In the genomic region with DNA sequence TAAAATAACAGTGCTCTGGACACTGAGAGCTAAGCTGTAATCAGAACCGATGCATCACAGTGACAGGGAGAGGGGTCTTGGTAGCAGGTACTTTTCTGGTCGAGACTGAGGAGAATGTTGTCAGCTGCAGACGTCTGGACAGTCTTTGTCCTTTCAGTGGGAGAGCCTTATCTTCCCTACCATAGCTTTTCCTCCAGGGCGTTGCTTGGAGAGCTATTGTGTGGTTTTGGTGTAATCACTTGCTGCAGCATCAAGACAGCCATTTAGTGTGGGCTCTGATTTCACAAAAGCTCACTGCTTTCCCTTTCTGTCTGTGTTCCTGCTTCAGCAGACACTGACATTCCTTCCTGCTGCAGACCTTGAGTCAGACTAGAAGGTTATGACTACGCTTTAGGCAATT, we compare ENCODE assay signal across 11 mouse cellular contexts.
A peak's percentile ranks its signal among the peaks of the same experiment; 100 is the strongest.
DNase-seq lines count a peak whose midpoint lies in the region; ATAC-seq and TF ChIP-seq lines count a peak whose summit lies in the region.
"Had no signal": no experiment of that assay in that cellular context is flagged by ENCODE, and none has a peak within 500 bp of the region (broad histone marks: within the 10 kb centered on the region; RNA-seq: fewer than 3 reads in every experiment).

No protein-coding gene starts in this region.

- H3K4me2 ChIP-seq in heart, embryonic 14.5 days (ENCODE audit: low read length), result 0 out of 2 replicates have a peak overlapping the region, but pooled peaks have one; percentile 0
- H3K4me2 ChIP-seq in neural tube, embryonic 13.5 days, result no peak overlapping the region
- no peak overlapping the region for H3K4me2 ChIP-seq in liver, embryonic 14.5 days (ENCODE audit: low read depth)
- H3K4me2 ChIP-seq: embryonic facial prominence, embryonic 12.5 days had no signal

- peaks cover 15 to 39% of the 10 kb centered on the region in 2 experiments for H3K4me1 ChIP-seq in heart, embryonic 14.5 days (ENCODE audit: control insufficient read depth in 2 of 2, insufficient read depth in 2 of 2, low read length in 2 of 2)
- H3K4me1 ChIP-seq in neural tube, embryonic 13.5 days (replicated peaks), result no peaks in the 10 kb centered on the region
- H3K4me1 ChIP-seq in liver, embryonic 14.5 days (replicated peaks; ENCODE audit: control insufficient read depth in 2 of 2, insufficient read depth in 2 of 2, low read length in 1 of 2), result peaks cover 18 to 36% of the 10 kb centered on the region in 2 experiments
- peaks cover 5% of the 10 kb centered on the region; the same call in 1 of the 2 replicates for H3K4me1 ChIP-seq in embryonic facial prominence, embryonic 10.5 days
- H3K4me1 ChIP-seq: embryonic facial prominence, embryonic 12.5 days had no signal

- no peak overlapping the region for H3K9ac ChIP-seq in heart, embryonic 14.5 days (ENCODE audit: low read length)
- no peak overlapping the region for H3K9ac ChIP-seq in neural tube, embryonic 13.5 days
- H3K9ac ChIP-seq in liver, embryonic 14.5 days (replicated peaks), result no peak overlapping the region
- H3K9ac ChIP-seq: embryonic facial prominence, embryonic 12.5 days; forebrain, postnatal 0 days had no signal

- H3K27ac ChIP-seq in heart, embryonic 14.5 days (replicated peaks in 1 of 2; ENCODE audit: control insufficient read depth in 1 of 2, insufficient read depth in 1 of 2, low read depth in 2 of 2, low read length in 2 of 2), result peak overlapping the region; percentile 35 to 48
- H3K27ac ChIP-seq in neural tube, embryonic 13.5 days (replicated peaks), result peak overlapping the region; percentile 50; the same call in 1 of the 2 replicates
- H3K27ac ChIP-seq in liver, embryonic 14.5 days, result no peak overlapping the region
- H3K27ac ChIP-seq in embryonic facial prominence, embryonic 10.5 days (replicated peaks), result no peak overlapping the region; the same call in 1 of the 2 replicates
- H3K27ac ChIP-seq: embryonic facial prominence, embryonic 12.5 days; macrophage had no signal

- no peaks in the 10 kb centered on the region for H3K27me3 ChIP-seq in heart, embryonic 14.5 days (ENCODE audit: control insufficient read depth, insufficient read depth, low read length)
- no peaks in the 10 kb centered on the region for H3K27me3 ChIP-seq in neural tube, embryonic 13.5 days
- no peaks in the 10 kb centered on the region for H3K27me3 ChIP-seq in liver, embryonic 14.5 days (ENCODE audit: control insufficient read depth, insufficient read depth, low read length)
- no peaks in the 10 kb centered on the region for H3K27me3 ChIP-seq in embryonic facial prominence, embryonic 10.5 days (replicated peaks; ENCODE audit: low read depth, poor library complexity, severe bottlenecking)
- H3K27me3 ChIP-seq: embryonic facial prominence, embryonic 12.5 days had no signal

- peaks cover 6% of the 10 kb centered on the region for H3K36me3 ChIP-seq in heart, embryonic 14.5 days (ENCODE audit: control insufficient read depth, insufficient read depth, low read length)
- 0 out of 2 replicates have a peak, but pooled peaks cover 2% of the 10 kb centered on the region for H3K36me3 ChIP-seq in neural tube, embryonic 13.5 days
- no peaks in the 10 kb centered on the region for H3K36me3 ChIP-seq in liver, embryonic 14.5 days (replicated peaks; ENCODE audit: control insufficient read depth, insufficient read depth, low read depth)
- H3K36me3 ChIP-seq in embryonic facial prominence, embryonic 10.5 days (replicated peaks), result no peaks in the 10 kb centered on the region
- H3K36me3 ChIP-seq: embryonic facial prominence, embryonic 12.5 days had no signal

- no peaks in the 10 kb centered on the region for H3K9me3 ChIP-seq in heart, embryonic 14.5 days (ENCODE audit: control insufficient read depth, low read length)
- H3K9me3 ChIP-seq in neural tube, embryonic 13.5 days, result no peaks in the 10 kb centered on the region
- H3K9me3 ChIP-seq in liver, embryonic 14.5 days (ENCODE audit: control insufficient read depth, low read length), result no peaks in the 10 kb centered on the region
- H3K9me3 ChIP-seq in embryonic facial prominence, embryonic 10.5 days, result no peaks in the 10 kb centered on the region
- H3K9me3 ChIP-seq: embryonic facial prominence, embryonic 12.5 days had no signal

- H3K4me3 ChIP-seq in heart, embryonic 14.5 days (ENCODE audit: control insufficient read depth in 1 of 2, insufficient read depth in 1 of 2, low read depth in 1 of 2, low read length in 2 of 2), result no peak overlapping the region
- no peak overlapping the region for H3K4me3 ChIP-seq in neural tube, embryonic 13.5 days
- H3K4me3 ChIP-seq in liver, embryonic 14.5 days (ENCODE audit: insufficient read depth in 1 of 2, low read depth in 2 of 2, low read length in 2 of 2), result no peak overlapping the region
- no peak overlapping the region for H3K4me3 ChIP-seq in embryonic facial prominence, embryonic 10.5 days
- H3K4me3 ChIP-seq: embryonic facial prominence, embryonic 12.5 days had no signal

- TF ChIP-seq EP300 in liver, embryonic 14.5 days (IDR thresholded peaks at IDR 0.05; ENCODE audit: low read depth), result peak; percentile 62; the same call in 1 of the 2 replicates

- ATAC-seq in heart, embryonic 14.5 days (ENCODE audit: insufficient number of reproducible peaks, insufficient read depth, low FRiP score, low read depth), result no peak
- no peak for ATAC-seq in neural tube, embryonic 13.5 days (ENCODE audit: low read depth)
- ATAC-seq in liver, embryonic 14.5 days (ENCODE audit: insufficient read depth), result peak; percentile 48
- ATAC-seq: forebrain, postnatal 0 days had no signal

- WGBS in heart, embryonic 14.5 days, result 14% methylated on average over 5 of the region's 5 CpGs
- 39% methylated on average over 5 of the region's 5 CpGs for WGBS in neural tube, embryonic 13.5 days
- WGBS in liver, embryonic 14.5 days (ENCODE audit: insufficient replicate concordance), result 6% methylated on average over 5 of the region's 5 CpGs
- WGBS in embryonic facial prominence, embryonic 10.5 days, result 38% methylated on average over 5 of the region's 5 CpGs

- DNase-seq in heart, adult 9 months (ENCODE audit: low spot score in 2 of 2), result no peak
- DNase-seq in neural tube, embryonic 10.5 days (ENCODE audit: extremely low spot score, low spot score), result no peak
- peak; percentile 25 to 34 (median 26) for DNase-seq in liver, embryonic 14.5 days (ENCODE audit: low read depth in 3 of 3, low spot score in 3 of 3)
- DNase-seq in spleen, adult 12 weeks (ENCODE audit: low spot score), result no peak
- no peak for DNase-seq in adrenal gland, postnatal 14 days
- no peak for DNase-seq in embryonic facial prominence, embryonic 10.5 days (ENCODE audit: low spot score)
- DNase-seq: forebrain, postnatal 0 days had no signal

- no peak for TF ChIP-seq CTCF in liver, embryonic 14.5 days (IDR thresholded peaks at IDR 0.05; ENCODE audit: low read depth)

Comparison
In these comparisons a context has a peak if more than half of its experiments do, and no peak if none do; other contexts are left out.
1. H3K27ac ChIP-seq: peak in heart, embryonic 14.5 days (2 of 2) and neural tube, embryonic 13.5 days (single experiment); none in liver, embryonic 14.5 days (single experiment) and embryonic facial prominence, embryonic 10.5 days (single experiment).
2. DNase-seq: peak in liver, embryonic 14.5 days (3 of 3); none in heart, adult 9 months (0 of 2), neural tube, embryonic 10.5 days (single experiment), spleen, adult 12 weeks (single experiment), adrenal gland, postnatal 14 days (single experiment) and embryonic facial prominence, embryonic 10.5 days (single experiment).